Mouse (Mus musculus): ENCODE data around the gene Ctnnd1. TPM values are rescaled to one million over a fixed set of nuclear protein-coding genes. Genes with fewer than 3 reads are reported as not detected.

The Ctnnd1 gene
- total RNA-seq, 2 experiments from 2014 or later, result 69.0 to 69.4 TPM

Other genes starting within 250 kb of the Ctnnd1 start
- gene Calcrl, start 225.4 kb downstream of the Ctnnd1 start, total RNA-seq (2021), result 1 to 10 TPM; 6.5 to 8.2 TPM
- gene Tfpi, start 174.0 kb downstream of the Ctnnd1 start, total RNA-seq (2021), result 1 to 10 TPM; 5.3 to 6.0 TPM
- gene Btbd18, start 8.3 kb upstream of the Ctnnd1 start, total RNA-seq (2021), result not detected
- gene Selenoh, start 20.0 kb upstream of the Ctnnd1 start, total RNA-seq (2021), result 10 to 100 TPM; 31.7 to 39.6 TPM
- gene Gm28635, start 27.3 kb upstream of the Ctnnd1 start, total RNA-seq (2021), result 1 to 10 TPM; 7.7 to 10.0 TPM
- 10 to 100 TPM; 30.4 to 32.0 TPM for gene Med19, start 27.6 kb upstream of the Ctnnd1 start, total RNA-seq (2021)
- gene Tmx2, start 28.4 kb upstream of the Ctnnd1 start, total RNA-seq (2021), result 100 to 1,000 TPM; 225 to 235 TPM
- 10 to 100 TPM; 45.2 to 50.6 TPM for gene Zdhhc5, start 64.4 kb upstream of the Ctnnd1 start, total RNA-seq (2021)
- gene Clp1, start 76.6 kb upstream of the Ctnnd1 start, total RNA-seq (2021), result 1 to 10 TPM; 8.4 to 9.3 TPM
- 10 to 100 TPM; 66.7 to 69.0 TPM for gene Ypel4, start 83.3 kb upstream of the Ctnnd1 start, total RNA-seq (2021)
- 1 to 10 TPM; 1.2 to 2.3 TPM for gene Gm19426, start 92.9 kb upstream of the Ctnnd1 start, total RNA-seq (2021)
- gene Serping1, start 124.7 kb upstream of the Ctnnd1 start, total RNA-seq (2021), result 1 to 10 TPM; 7.3 to 7.5 TPM
- gene Ube2l6, start 148.1 kb upstream of the Ctnnd1 start, total RNA-seq (2021), result 1 to 10 TPM; 5.6 to 8.1 TPM
- gene Smtnl1, start 171.9 kb upstream of the Ctnnd1 start, total RNA-seq (2021), result not detected
- gene Timm10, start 176.2 kb upstream of the Ctnnd1 start, total RNA-seq (2021), result 10 to 100 TPM; 48.1 to 59.6 TPM
- gene Slc43a1, start 188.1 kb upstream of the Ctnnd1 start, total RNA-seq (2021), result under 1 TPM; 0.18 to 0.69 TPM
- gene Rtn4rl2, start 235.9 kb upstream of the Ctnnd1 start, total RNA-seq (2021), result 100 to 1,000 TPM in 1 of 2 experiments, 10 to 100 TPM in 1; 87.6 to 102 TPM